ENCODE assay signal across 16 mouse cellular contexts in genomic region chr16:42911326-42911725, GRCm38 (mm10). TPM values are rescaled to one million over a fixed set of nuclear protein-coding genes. Genes with fewer than 3 reads are reported as not detected.
A peak's percentile ranks its signal among the peaks of the same experiment; 100 is the strongest.
DNase-seq lines count a peak whose midpoint lies in the region; ATAC-seq and TF ChIP-seq lines count a peak whose summit lies in the region.
"Had no signal": no experiment of that assay in that cellular context is flagged by ENCODE, and none has a peak within 500 bp of the region (broad histone marks: within the 10 kb centered on the region; RNA-seq: fewer than 3 reads in every experiment).

No protein-coding gene starts in this region.

- H3K9ac ChIP-seq in kidney, embryonic 14.5 days (ENCODE audit: low read depth, low read length) = no peak overlapping the region
- no peak overlapping the region for H3K9ac ChIP-seq in liver, postnatal 0 days (replicated peaks)
- H3K9ac ChIP-seq in liver, embryonic 12.5 days = no peak overlapping the region
- no peak overlapping the region for H3K9ac ChIP-seq in neural tube, embryonic 15.5 days (replicated peaks)
- H3K9ac ChIP-seq: embryonic facial prominence, embryonic 12.5 days; heart, embryonic 12.5 days; hindbrain, embryonic 13.5 days; intestine, embryonic 15.5 days; liver, embryonic 14.5 days; stomach, embryonic 15.5 days had no signal

- H3K27ac ChIP-seq in kidney, embryonic 14.5 days (ENCODE audit: low read depth, low read length) = no peak overlapping the region
- H3K27ac ChIP-seq in liver, postnatal 0 days (ENCODE audit: low read depth) = 0 out of 2 replicates have a peak overlapping the region, but pooled peaks have one; percentile 36
- H3K27ac ChIP-seq in liver, embryonic 12.5 days = no peak overlapping the region
- no peak overlapping the region for H3K27ac ChIP-seq in neural tube, embryonic 15.5 days (replicated peaks)
- H3K27ac ChIP-seq: embryonic facial prominence, embryonic 12.5 days; hindbrain, embryonic 13.5 days; intestine, embryonic 15.5 days; liver, embryonic 14.5 days; stomach, embryonic 15.5 days had no signal

- no peak for TF ChIP-seq EP300 in liver, postnatal 0 days (IDR thresholded peaks at IDR 0.05; ENCODE audit: low read depth)

- TF ChIP-seq CTCF in liver, postnatal 0 days (IDR thresholded peaks at IDR 0.05; ENCODE audit: low read depth) = no peak

- H3K4me2 ChIP-seq in kidney, embryonic 14.5 days (replicated peaks; ENCODE audit: low read depth, low read length) = no peak overlapping the region
- H3K4me2 ChIP-seq in liver, postnatal 0 days (ENCODE audit: low read depth, low read length) = no peak overlapping the region
- no peak overlapping the region for H3K4me2 ChIP-seq in liver, embryonic 12.5 days
- H3K4me2 ChIP-seq in neural tube, embryonic 15.5 days = no peak overlapping the region
- H3K4me2 ChIP-seq: embryonic facial prominence, embryonic 12.5 days; heart, embryonic 12.5 days; hindbrain, embryonic 13.5 days; intestine, embryonic 15.5 days; midbrain, embryonic 11.5 days; stomach, embryonic 15.5 days had no signal

- WGBS in kidney, embryonic 14.5 days = 87% methylated on average over 4 of the region's 4 CpGs
- 73% methylated on average over 4 of the region's 4 CpGs for WGBS in liver, postnatal 0 days (ENCODE audit: insufficient replicate concordance)
- 58% methylated on average over 4 of the region's 4 CpGs for WGBS in liver, embryonic 12.5 days (ENCODE audit: insufficient replicate concordance)
- 88% methylated on average over 4 of the region's 4 CpGs for WGBS in neural tube, embryonic 15.5 days

- no peaks in the 10 kb centered on the region for H3K9me3 ChIP-seq in kidney, embryonic 14.5 days (ENCODE audit: control insufficient read depth, low read length)
- H3K9me3 ChIP-seq in liver, postnatal 0 days (ENCODE audit: low read length) = no peaks in the 10 kb centered on the region
- H3K9me3 ChIP-seq in liver, embryonic 12.5 days (replicated peaks) = no peaks in the 10 kb centered on the region
- no peaks in the 10 kb centered on the region for H3K9me3 ChIP-seq in neural tube, embryonic 15.5 days (replicated peaks)
- H3K9me3 ChIP-seq: embryonic facial prominence, embryonic 12.5 days; heart, embryonic 12.5 days; hindbrain, embryonic 13.5 days; intestine, embryonic 15.5 days; stomach, embryonic 15.5 days had no signal

- H3K36me3 ChIP-seq in kidney, embryonic 14.5 days (ENCODE audit: control insufficient read depth, insufficient read depth, low read length) = no peaks in the 10 kb centered on the region
- no peaks in the 10 kb centered on the region for H3K36me3 ChIP-seq in liver, postnatal 0 days (replicated peaks; ENCODE audit: insufficient read depth, low read length)
- no peaks in the 10 kb centered on the region for H3K36me3 ChIP-seq in liver, embryonic 12.5 days
- no peaks in the 10 kb centered on the region for H3K36me3 ChIP-seq in neural tube, embryonic 15.5 days
- H3K36me3 ChIP-seq: embryonic facial prominence, embryonic 12.5 days; heart, embryonic 12.5 days; hindbrain, embryonic 13.5 days; intestine, embryonic 15.5 days; stomach, embryonic 15.5 days had no signal

- peak; percentile 66 for DNase-seq in cerebellum, adult 11-12 months
- DNase-seq in cerebellum, postnatal 14 days = no peak
- peak; percentile 48 for DNase-seq in kidney, adult 11 months
- no peak for DNase-seq in liver, postnatal 0 days
- no peak for DNase-seq in thymus, postnatal 25 days
- DNase-seq: spleen, adult 18-20 months had no signal

- H3K4me3 ChIP-seq in kidney, embryonic 14.5 days (ENCODE audit: low read length) = no peak overlapping the region
- H3K4me3 ChIP-seq in liver, postnatal 0 days (ENCODE audit: low read depth, low read length) = no peak overlapping the region
- no peak overlapping the region for H3K4me3 ChIP-seq in liver, embryonic 12.5 days
- H3K4me3 ChIP-seq in neural tube, embryonic 15.5 days (replicated peaks) = no peak overlapping the region
- H3K4me3 ChIP-seq: embryonic facial prominence, embryonic 12.5 days; heart, embryonic 12.5 days; hindbrain, embryonic 13.5 days; intestine, embryonic 15.5 days; stomach, embryonic 15.5 days had no signal

- 0 out of 2 replicates have a peak, but pooled peaks cover 9% of the 10 kb centered on the region for H3K4me1 ChIP-seq in kidney, embryonic 14.5 days (ENCODE audit: control insufficient read depth, insufficient read depth, low read length)
- H3K4me1 ChIP-seq in liver, postnatal 0 days (ENCODE audit: insufficient read depth) = peaks cover 8% of the 10 kb centered on the region; the same call in 1 of the 2 replicates
- H3K4me1 ChIP-seq in liver, embryonic 12.5 days = no peaks in the 10 kb centered on the region
- peaks cover 6% of the 10 kb centered on the region; the same call in 1 of the 2 replicates for H3K4me1 ChIP-seq in neural tube, embryonic 15.5 days
- H3K4me1 ChIP-seq: hindbrain, embryonic 13.5 days; stomach, embryonic 15.5 days had no signal

- ATAC-seq in kidney, embryonic 14.5 days (ENCODE audit: low FRiP score, low TSS enrichment) = no peak
- no peak for ATAC-seq in liver, postnatal 0 days
- no peak for ATAC-seq in liver, embryonic 12.5 days
- ATAC-seq in neural tube, embryonic 15.5 days (ENCODE audit: low FRiP score) = no peak
- ATAC-seq: intestine, embryonic 15.5 days had no signal

- H3K27me3 ChIP-seq in kidney, embryonic 14.5 days (ENCODE audit: control insufficient read depth, insufficient read depth, low read length) = no peaks in the 10 kb centered on the region
- no peaks in the 10 kb centered on the region for H3K27me3 ChIP-seq in liver, postnatal 0 days (ENCODE audit: insufficient read depth, low read length)
- H3K27me3 ChIP-seq in liver, embryonic 12.5 days (replicated peaks) = no peaks in the 10 kb centered on the region
- H3K27me3 ChIP-seq in neural tube, embryonic 15.5 days (replicated peaks) = no peaks in the 10 kb centered on the region
- H3K27me3 ChIP-seq: embryonic facial prominence, embryonic 12.5 days; heart, embryonic 12.5 days; hindbrain, embryonic 13.5 days; intestine, embryonic 15.5 days; stomach, embryonic 15.5 days had no signal

RNA-seq across cellular contexts. Expression of gene Zbtb20, which starts 35.6 kb away (rescaled TPM):
- 43.3 and 44.5 TPM in 2 replicates for polyA plus RNA-seq in kidney, embryonic 14.5 days (2014; fragmentation: Nextera tagmentation; extraction: Ambion mirVana)
- polyA plus RNA-seq in liver, postnatal 0 days (2015; fragmentation: Nextera tagmentation; extraction: Ambion mirVana) = 7.9 and 9.2 TPM in 2 replicates
- 3.8 and 4.0 TPM in 2 replicates for polyA plus RNA-seq in liver, embryonic 12.5 days (2016; fragmentation: Nextera tagmentation; extraction: Ambion mirVana)
- 47.7 and 53.9 TPM in 2 replicates for polyA plus RNA-seq in neural tube, embryonic 15.5 days (2015; fragmentation: Nextera tagmentation; extraction: Ambion mirVana)

Comparison
In these comparisons a context has a peak if more than half of its experiments do, and no peak if none do; other contexts are left out.
1. DNase-seq: peak in cerebellum, adult 11-12 months (single experiment) and kidney, adult 11 months (single experiment); none in cerebellum, postnatal 14 days (0 of 2), liver, postnatal 0 days (single experiment) and thymus, postnatal 25 days (single experiment).